Mouse (Mus musculus) liver, postnatal 0 days (tissue): ENCODE measurements around the gene Rpp38.

Experiments used
- CTCF ChIP-seq: sonication (generic); IDR thresholded peaks from 2 replicates; pipeline ENCODE4 v1.5.1; 2016; ENCODE audit warnings: antibody characterized with exemption, low read depth
- EP300 ChIP-seq: IDR thresholded peaks from 2 replicates; pipeline ENCODE4 v1.6.1; 2016; ENCODE audit warnings: antibody characterized with exemption, low read depth, mild to moderate bottlenecking

GRCm38 (mm10) chr2:3282866-3283601, 49.4 kb downstream of the Rpp38 start:
- no peak for TF ChIP-seq CTCF
- TF ChIP-seq EP300, result no peak
